Mouse (Mus musculus) cerebellum, adult 11 months (tissue): ENCODE measurements around the gene Rtn1.
A peak's percentile ranks its signal among the peaks of the same experiment; 100 is the strongest.

ENCODE experiments used
- DNase-seq: peaks from one replicate; pipeline ENCODE4 v3.0.0; 2022

The Rtn1 gene

GRCm38 (mm10) chr12:72373916-72374615 is 34.8 kb downstream of the Rtn1 start:
- no peak for DNase-seq

- peak; percentile 81 for DNase-seq
Observed at GRCm38 (mm10) chr12:72370081-72370480, 38.8 kb downstream of the Rtn1 start.

- DNase-seq, result no peak
Observed at GRCm38 (mm10) chr12:72366763-72367162, 42.1 kb downstream of the Rtn1 start.

DNA sequence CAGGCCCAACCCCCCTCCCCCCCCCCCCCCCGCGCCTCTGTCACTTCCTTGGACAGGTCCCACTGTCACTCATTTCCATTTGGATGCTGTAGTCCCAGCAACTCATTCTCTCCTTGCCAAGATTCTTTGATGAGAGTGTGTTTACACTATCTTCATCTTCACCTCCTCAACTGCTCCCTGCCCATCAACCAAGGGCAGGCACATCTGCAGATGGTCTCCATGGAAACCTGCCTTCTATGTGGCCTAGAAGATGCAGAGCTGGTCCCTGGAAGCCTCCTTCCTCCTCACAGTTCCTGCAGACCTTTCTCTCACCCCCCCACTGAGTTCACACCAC is 42.8 kb downstream of the Rtn1 start:
- no peak for DNase-seq

DNA sequence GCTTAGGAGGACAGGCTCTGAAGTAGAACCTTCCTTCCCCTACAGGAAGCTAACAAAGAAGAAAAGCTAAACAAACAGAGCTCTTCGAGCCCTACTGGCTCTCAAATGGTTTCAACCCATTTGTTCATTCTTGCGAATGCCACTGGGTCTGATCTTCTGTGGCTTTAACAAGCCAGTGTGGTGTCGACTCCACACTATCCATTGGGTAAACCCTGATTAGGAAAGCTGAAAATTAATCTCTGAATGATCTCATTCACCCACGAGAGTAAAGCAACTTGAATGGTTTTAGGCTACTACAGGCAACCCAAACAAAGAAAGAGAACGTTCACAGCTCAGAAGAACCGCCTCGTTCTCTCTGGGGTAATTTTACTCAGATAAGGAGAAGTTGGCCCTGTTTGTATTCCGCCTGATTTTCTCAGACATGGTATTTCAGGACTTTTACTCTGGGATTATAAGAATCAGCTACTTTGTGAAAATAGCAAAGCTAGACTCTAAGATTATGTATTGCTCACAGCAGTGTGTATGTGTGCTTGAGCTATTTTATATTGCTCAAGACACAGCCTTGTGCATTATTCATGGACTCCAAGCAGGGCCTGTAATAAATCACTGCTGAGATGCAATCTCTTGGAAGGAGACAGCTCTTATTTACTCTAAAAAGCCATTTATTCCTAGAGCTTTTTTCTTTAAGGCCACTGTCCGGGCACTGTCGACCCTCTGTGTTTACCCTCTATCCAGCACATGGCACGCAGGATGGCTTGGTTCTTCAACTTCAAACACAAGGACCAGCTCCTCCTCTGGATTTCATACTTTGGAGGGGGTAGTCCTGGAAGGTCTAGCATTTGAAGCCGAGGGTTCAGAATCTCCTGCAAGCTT is 43.4 kb downstream of the Rtn1 start:
- DNase-seq, result no peak

DNA sequence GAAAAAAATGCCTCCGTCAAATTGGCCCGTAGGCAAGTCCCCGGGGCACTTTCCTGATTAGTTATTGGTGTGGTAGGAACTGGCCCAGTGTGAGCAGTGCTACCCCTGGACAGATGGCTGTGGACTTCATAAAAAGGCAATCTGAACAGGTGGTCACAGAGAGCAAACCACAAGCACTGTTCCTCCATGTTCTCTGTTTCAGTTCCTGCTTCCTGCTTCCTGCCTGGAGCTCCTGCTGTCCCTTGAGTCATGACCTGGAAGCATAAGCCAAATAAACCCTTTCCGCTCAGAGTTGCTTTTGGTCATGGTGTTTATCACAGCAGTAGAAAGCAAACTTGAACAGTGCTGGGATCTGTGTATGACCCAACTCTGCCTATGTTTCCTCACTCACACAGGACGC is 44.3 kb downstream of the Rtn1 start:
- DNase-seq, result no peak

- no peak for DNase-seq
Observed at GRCm38 (mm10) chr12:72361701-72362354, 47.0 kb downstream of the Rtn1 start.

DNA sequence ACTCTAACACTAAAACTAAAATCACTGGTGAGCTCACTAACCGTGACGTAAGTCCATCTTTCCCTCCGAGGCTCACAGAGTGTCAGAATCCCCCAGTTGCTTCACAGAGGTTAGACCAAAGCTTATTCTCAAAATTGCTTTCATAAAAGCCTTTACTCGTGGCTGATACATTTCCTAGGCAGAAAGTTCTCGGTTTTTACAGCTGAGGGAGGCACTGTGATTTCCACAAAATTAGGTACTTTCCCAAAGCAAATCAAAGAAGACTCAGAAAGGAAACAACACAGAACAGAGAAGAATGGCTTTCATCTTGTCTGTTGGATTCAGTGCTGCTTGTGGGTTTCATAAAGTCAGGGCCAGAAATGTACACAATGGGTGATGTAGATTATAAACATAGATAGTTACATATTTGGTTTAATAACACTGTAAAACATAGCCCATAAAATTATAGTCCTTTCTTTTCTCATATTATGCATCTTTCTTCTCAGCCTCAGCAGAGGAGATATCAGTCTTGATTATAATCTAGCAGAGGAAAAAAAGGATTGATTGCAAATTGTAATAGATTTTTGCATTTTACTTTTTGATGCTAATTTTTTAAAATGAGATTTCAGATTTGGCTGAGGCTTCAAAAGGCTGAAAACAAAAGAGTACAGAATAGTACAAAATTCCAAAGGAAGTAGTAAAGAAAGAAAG is 47.8 kb downstream of the Rtn1 start:
- DNase-seq, result no peak

- DNase-seq, result no peak
Observed at GRCm38 (mm10) chr12:72359903-72360302, 49.0 kb downstream of the Rtn1 start.

DNA sequence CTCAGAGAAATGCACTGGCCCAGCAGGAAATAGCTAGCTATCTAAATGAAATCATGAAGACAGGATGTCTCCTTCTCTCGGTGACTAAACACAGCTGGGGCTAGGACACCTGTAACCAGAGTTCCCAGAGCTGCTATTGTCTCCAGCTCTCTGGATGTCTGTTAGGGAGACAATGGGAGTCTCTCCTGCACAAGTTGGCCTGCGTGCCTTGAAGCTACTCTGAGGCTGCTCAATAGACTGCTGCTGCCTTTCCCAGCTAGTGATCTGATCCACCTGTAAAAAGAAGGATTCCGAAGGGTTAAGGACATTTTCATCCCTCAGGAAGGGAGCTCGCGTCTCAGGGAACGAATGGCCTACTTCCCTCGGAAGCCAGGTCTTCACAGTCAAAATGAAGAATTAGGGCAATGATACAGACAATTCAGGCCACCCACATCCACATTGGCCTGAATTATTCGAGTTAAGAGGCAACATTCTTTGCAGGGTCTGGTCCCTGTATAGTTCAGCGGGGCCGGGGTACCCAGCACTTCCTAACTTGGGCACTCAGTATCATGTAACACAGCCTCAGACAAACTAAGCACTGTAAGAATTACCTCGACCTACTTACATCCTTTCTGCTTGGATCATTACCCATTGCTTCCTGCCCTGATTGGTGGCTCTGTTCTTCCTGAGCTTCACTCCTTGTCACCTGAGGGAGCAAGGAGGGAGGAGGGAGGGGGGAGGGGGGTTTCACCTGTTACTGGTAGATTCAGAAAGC is 51.0 kb downstream of the Rtn1 start:
- no peak for DNase-seq

- no peak for DNase-seq
Observed at GRCm38 (mm10) chr12:72354241-72354640, 54.6 kb downstream of the Rtn1 start.

DNA sequence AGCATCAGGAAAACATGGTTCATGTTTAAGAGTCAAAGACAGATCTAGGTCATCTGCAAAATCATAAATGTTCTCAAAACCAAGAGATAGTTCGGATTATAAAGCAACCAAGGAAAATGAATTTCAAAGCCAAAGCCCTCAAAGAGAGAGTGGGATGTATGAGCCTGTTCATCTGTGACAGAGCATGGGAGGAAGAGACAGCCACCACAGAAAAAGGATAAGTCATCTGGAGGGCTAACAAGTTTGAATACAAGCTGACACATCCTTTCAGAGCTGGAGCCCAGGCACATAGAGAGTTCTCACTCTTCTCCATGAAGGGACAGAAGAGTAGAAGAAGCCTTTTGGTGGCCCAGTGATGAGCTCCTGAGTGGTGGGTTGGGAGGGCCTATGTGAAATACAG is 55.3 kb downstream of the Rtn1 start:
- DNase-seq, result no peak

GRCm38 (mm10) chr12:72348508-72348907 is 60.3 kb downstream of the Rtn1 start:
- peak; percentile 35 for DNase-seq

- no peak for DNase-seq
Observed at GRCm38 (mm10) chr12:72347184-72347583, 61.7 kb downstream of the Rtn1 start.

DNA sequence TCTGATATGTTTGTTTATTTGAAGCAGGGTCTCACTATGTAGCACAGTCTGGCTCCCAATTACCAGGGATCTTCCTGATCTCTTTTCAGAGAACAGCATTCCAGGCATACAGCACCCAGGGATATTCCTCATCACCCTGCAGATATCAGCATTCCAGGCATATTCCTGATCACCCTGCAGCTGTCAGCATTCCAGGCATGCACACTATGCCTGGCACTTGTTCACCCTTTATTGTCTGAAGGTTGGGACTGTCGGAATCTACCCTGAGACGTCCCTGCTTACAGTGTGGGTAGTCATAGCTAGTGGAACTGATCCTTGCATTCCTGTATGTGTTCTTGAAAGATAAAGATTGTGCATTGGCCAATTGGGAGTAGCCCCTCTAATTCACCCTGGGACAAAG is 65.2 kb downstream of the Rtn1 start:
- DNase-seq, result no peak

GRCm38 (mm10) chr12:72336009-72336408 is 72.8 kb downstream of the Rtn1 start:
- no peak for DNase-seq

- DNase-seq, result no peak
Observed at GRCm38 (mm10) chr12:72332488-72333013, 76.3 kb downstream of the Rtn1 start.

DNA sequence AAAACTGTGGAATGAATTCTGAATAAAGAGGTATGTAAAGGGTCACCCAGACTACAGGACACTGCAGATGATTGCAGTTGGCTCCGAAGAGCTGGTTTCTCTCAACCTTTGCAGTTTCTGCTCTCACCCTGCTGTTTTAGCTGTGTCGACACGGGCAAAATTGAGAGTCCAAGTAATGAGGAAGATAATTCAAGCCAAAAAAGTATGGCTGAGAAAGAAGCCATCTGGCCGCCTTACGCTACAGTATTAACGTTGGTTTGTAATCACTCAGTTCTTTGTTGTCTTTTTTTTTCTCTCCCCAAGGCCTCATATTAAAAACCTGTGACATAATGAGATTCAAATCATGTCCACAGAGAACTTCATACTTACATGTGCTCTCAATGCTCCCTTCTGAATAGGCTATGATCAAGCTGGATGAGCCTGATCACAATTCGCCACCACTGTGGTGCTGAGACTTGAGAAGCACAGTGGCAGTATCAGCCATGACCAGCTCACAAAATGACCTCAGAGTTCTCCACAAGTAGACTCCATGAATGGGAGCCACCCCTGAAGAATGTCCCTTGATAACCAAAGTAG is 76.9 kb downstream of the Rtn1 start:
- DNase-seq, result no peak

DNA sequence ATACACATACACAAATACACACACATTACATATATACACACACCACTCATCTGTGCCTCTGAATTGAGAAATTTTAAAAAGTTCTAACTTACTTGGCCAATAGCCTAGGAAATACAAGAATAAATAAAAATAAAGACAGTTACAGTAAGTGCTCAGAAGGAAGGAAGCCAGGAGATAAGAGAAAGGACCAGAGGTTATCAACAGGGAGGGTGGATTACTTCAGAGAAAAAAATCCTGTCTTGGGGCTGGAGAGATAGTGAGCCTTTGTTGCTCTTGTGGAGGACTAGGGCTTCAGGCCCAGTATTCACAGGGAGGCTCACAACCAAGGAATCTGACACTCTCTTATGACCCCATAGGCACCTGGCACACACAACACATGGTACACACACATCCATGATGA is 82.8 kb downstream of the Rtn1 start:
- no peak for DNase-seq

GRCm38 (mm10) chr12:72325025-72325424 is 83.8 kb downstream of the Rtn1 start:
- no peak for DNase-seq

GRCm38 (mm10) chr12:72324210-72324871 is 84.5 kb downstream of the Rtn1 start:
- no peak for DNase-seq
